Mouse (Mus musculus) liver, embryonic 14.5 days (tissue): ENCODE measurements around the gene Ptprn.

ENCODE experiments used
- CTCF ChIP-seq: IDR thresholded peaks from 2 replicates; pipeline ENCODE4 v1.5.1; 2016; ENCODE audit warnings: antibody characterized with exemption, low read depth, control low read depth
- EP300 ChIP-seq: IDR thresholded peaks from 2 replicates; pipeline ENCODE4 v1.6.1; 2016; ENCODE audit warnings: antibody characterized with exemption, low read depth

- TF ChIP-seq CTCF: no peak
- no peak for TF ChIP-seq EP300
Measured at GRCm38 (mm10) chr1:75226138-75226537, 38.2 kb downstream of the Ptprn start.
